Comparison of ENCODE assay signal across 11 mouse cellular contexts in the genomic region with DNA sequence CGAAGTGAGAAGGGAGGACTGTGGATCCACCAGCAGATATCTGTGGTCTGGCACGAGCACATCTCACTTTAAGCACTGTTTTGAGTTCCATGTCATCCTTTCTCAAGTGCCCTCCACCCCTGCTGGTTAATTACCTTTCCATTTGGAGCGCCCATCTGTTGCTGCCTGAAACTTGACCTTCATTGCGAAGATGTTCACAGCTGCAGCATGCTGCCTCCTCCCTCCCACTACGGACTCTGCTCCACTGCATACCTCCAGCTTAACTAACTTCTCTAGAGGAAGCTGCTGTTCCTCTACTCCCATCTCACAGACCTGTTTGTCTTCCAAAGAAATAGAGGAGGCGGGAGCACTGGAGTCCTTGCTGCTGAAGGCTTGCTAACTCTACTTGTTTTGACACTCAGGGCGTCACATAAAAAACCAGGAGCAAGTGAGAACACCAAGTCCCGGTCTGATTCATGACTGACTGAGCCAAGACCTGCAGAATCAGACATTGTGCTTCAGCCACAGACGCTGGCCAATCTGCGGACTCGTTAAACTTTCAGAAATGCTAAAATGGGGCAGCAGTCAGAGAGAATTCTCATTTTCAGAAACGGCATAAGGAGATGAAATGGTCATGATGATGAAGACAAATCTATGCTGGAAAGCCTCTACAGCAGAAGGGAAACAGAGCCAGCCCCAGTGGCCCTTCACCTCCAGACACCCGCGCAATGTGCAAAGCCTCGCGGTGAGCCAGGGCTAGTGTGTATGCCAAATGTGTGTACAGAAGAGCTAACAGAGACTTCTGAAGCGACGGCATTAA.
A peak's percentile ranks its signal among the peaks of the same experiment; 100 is the strongest.
DNase-seq lines count a peak whose midpoint lies in the region; ATAC-seq and TF ChIP-seq lines count a peak whose summit lies in the region.
"Had no signal": no experiment of that assay in that cellular context is flagged by ENCODE, and none has a peak within 500 bp of the region (broad histone marks: within the 10 kb centered on the region; RNA-seq: fewer than 3 reads in every experiment).

No protein-coding gene starts in this region.

- peaks cover 4% of the 10 kb centered on the region; the same call in 1 of the 2 replicates for H3K27me3 ChIP-seq in forebrain, embryonic 16.5 days (replicated peaks; ENCODE audit: control insufficient read depth, insufficient read depth, low read length)
- H3K27me3 ChIP-seq in forebrain, embryonic 10.5 days (ENCODE audit: poor library complexity, severe bottlenecking) = no peaks in the 10 kb centered on the region; the same call in 1 of the 2 replicates
- H3K27me3 ChIP-seq in kidney, adult 2 months (replicated peaks; ENCODE audit: control insufficient read depth, insufficient read depth, low read length) = no peaks in the 10 kb centered on the region
- no peaks in the 10 kb centered on the region for H3K27me3 ChIP-seq in midbrain, embryonic 15.5 days (replicated peaks)
- no peaks in the 10 kb centered on the region for H3K27me3 ChIP-seq in midbrain, embryonic 10.5 days (ENCODE audit: low read depth, poor library complexity, severe bottlenecking)
- H3K27me3 ChIP-seq: liver, embryonic 15.5 days had no signal

- no peak for TF ChIP-seq CTCF in kidney, adult 2 months (conservative IDR thresholded peaks at IDR 0.05; ENCODE audit: insufficient read depth, insufficient read length, low read depth, low read length)

- H3K4me1 ChIP-seq in forebrain, embryonic 16.5 days (replicated peaks; ENCODE audit: control insufficient read depth, insufficient read depth, low read length) = peaks cover 15% of the 10 kb centered on the region
- H3K4me1 ChIP-seq in forebrain, embryonic 10.5 days = peaks cover 35% of the 10 kb centered on the region
- peaks cover 20% of the 10 kb centered on the region for H3K4me1 ChIP-seq in kidney, adult 2 months (ENCODE audit: control insufficient read depth, insufficient read depth, low read length)
- peaks cover 23% of the 10 kb centered on the region for H3K4me1 ChIP-seq in midbrain, embryonic 15.5 days
- peaks cover 27% of the 10 kb centered on the region for H3K4me1 ChIP-seq in midbrain, embryonic 10.5 days
- H3K4me1 ChIP-seq: liver, embryonic 15.5 days had no signal

- TF ChIP-seq POLR2A in kidney, adult 2 months (IDR thresholded peaks at IDR 0.05; ENCODE audit: low read depth, low read length) = no peak

- H3K36me3 ChIP-seq in forebrain, embryonic 16.5 days (ENCODE audit: control insufficient read depth, insufficient read depth) = no peaks in the 10 kb centered on the region
- H3K36me3 ChIP-seq in forebrain, embryonic 10.5 days (replicated peaks) = peaks cover 4% of the 10 kb centered on the region; the same call in 1 of the 2 replicates
- H3K36me3 ChIP-seq in kidney, adult 2 months (ENCODE audit: control insufficient read depth, insufficient read depth, low read length) = peaks cover 1% of the 10 kb centered on the region; the same call in 1 of the 2 replicates
- H3K36me3 ChIP-seq in midbrain, embryonic 15.5 days (replicated peaks) = no peaks in the 10 kb centered on the region
- H3K36me3 ChIP-seq in midbrain, embryonic 10.5 days = peaks cover 5% of the 10 kb centered on the region
- H3K36me3 ChIP-seq: liver, embryonic 15.5 days had no signal

- H3K4me2 ChIP-seq in forebrain, embryonic 16.5 days (ENCODE audit: low read length) = no peak overlapping the region; the same call in 1 of the 2 replicates
- no peak overlapping the region for H3K4me2 ChIP-seq in midbrain, embryonic 15.5 days
- H3K4me2 ChIP-seq: liver, embryonic 15.5 days had no signal

- 58% methylated on average over 18 of the region's 18 CpGs for WGBS in forebrain, embryonic 16.5 days
- WGBS in forebrain, embryonic 10.5 days = 89% methylated on average over 18 of the region's 18 CpGs
- WGBS in kidney, adult 2 months = 48% methylated on average over 18 of the region's 18 CpGs
- WGBS in midbrain, embryonic 15.5 days = 84% methylated on average over 18 of the region's 18 CpGs
- 91% methylated on average over 18 of the region's 18 CpGs for whole genome bisulfite sequencing in midbrain, embryonic 10.5 days

- ATAC-seq in forebrain, embryonic 16.5 days = peak; percentile 49; the same call in 1 of the 2 replicates
- peak; percentile 61; the same call in 1 of the 2 replicates for ATAC-seq in midbrain, embryonic 15.5 days (replicated peaks)

- no peak overlapping the region for H3K9ac ChIP-seq in forebrain, embryonic 16.5 days (replicated peaks; ENCODE audit: low read depth, low read length)
- no peak overlapping the region for H3K9ac ChIP-seq in midbrain, embryonic 15.5 days
- H3K9ac ChIP-seq: liver, embryonic 15.5 days had no signal

- H3K4me3 ChIP-seq in forebrain, embryonic 16.5 days (replicated peaks; ENCODE audit: low read length) = no peak overlapping the region
- H3K4me3 ChIP-seq in forebrain, embryonic 10.5 days = no peak overlapping the region
- H3K4me3 ChIP-seq in kidney, adult 2 months (ENCODE audit: insufficient read depth, low read depth, low read length) = no peak overlapping the region
- no peak overlapping the region for H3K4me3 ChIP-seq in midbrain, embryonic 15.5 days
- H3K4me3 ChIP-seq in midbrain, embryonic 10.5 days = no peak overlapping the region
- H3K4me3 ChIP-seq: liver, embryonic 15.5 days had no signal

- H3K9me3 ChIP-seq in forebrain, embryonic 16.5 days (ENCODE audit: control insufficient read depth, low read length) = no peaks in the 10 kb centered on the region
- H3K9me3 ChIP-seq in forebrain, embryonic 10.5 days = no peaks in the 10 kb centered on the region
- no peaks in the 10 kb centered on the region for H3K9me3 ChIP-seq in midbrain, embryonic 15.5 days
- no peaks in the 10 kb centered on the region for H3K9me3 ChIP-seq in midbrain, embryonic 10.5 days (replicated peaks)
- H3K9me3 ChIP-seq: liver, embryonic 15.5 days had no signal

- DNase-seq in forebrain, embryonic 10.5 days (ENCODE audit: extremely low spot score, low spot score) = no peak
- peak; percentile 37 for DNase-seq in kidney, adult 2 months
- no peak for DNase-seq in kidney, adult 8-10 months
- no peak for DNase-seq in midbrain, embryonic 10.5 days (ENCODE audit: low spot score)
- peak; percentile 42 for DNase-seq in skeletal muscle tissue, adult 2 months (ENCODE audit: low read depth, low spot score)
- DNase-seq in adrenal gland, postnatal 4 days (ENCODE audit: low spot score in 2 of 2) = no peak
- DNase-seq: cerebellum, adult 11 months; heart, postnatal 36 days had no signal

- no peak overlapping the region for H3K27ac ChIP-seq in forebrain, embryonic 16.5 days (ENCODE audit: low read length)
- H3K27ac ChIP-seq in forebrain, embryonic 10.5 days = no peak overlapping the region
- no peak overlapping the region for H3K27ac ChIP-seq in kidney, adult 2 months (ENCODE audit: insufficient read depth, low read depth, low read length)
- H3K27ac ChIP-seq in midbrain, embryonic 15.5 days = no peak overlapping the region
- no peak overlapping the region for H3K27ac ChIP-seq in midbrain, embryonic 10.5 days (replicated peaks)
- H3K27ac ChIP-seq: liver, embryonic 15.5 days had no signal

Comparison
In these comparisons a context has a peak if more than half of its experiments do, and no peak if none do; other contexts are left out.
1. DNase-seq: peak in kidney, adult 2 months (single experiment) and skeletal muscle tissue, adult 2 months (single experiment); none in forebrain, embryonic 10.5 days (single experiment), kidney, adult 8-10 months (0 of 2), midbrain, embryonic 10.5 days (single experiment) and adrenal gland, postnatal 4 days (0 of 2).